Mouse (Mus musculus) liver, postnatal 0 days (tissue): Measurements from ENCODE around the gene Ube2l6. TPM values are rescaled to one million over a fixed set of nuclear protein-coding genes. Genes with fewer than 3 reads are reported as not detected.

Experiments
- ATAC-seq: fragments of 200-750 bp; cut with Nextera tagmentation; 2 replicates; pipeline ENCODE4 v1.8.0; 2017; ENCODE audit warnings: mild to moderate bottlenecking, moderate library complexity
- DNase-seq: peaks from one replicate; pipeline ENCODE4 v3.0.0-alpha.2; 2016
- H3K27ac ChIP-seq: fragments of 300-500 bp; sonication (generic); 2 replicates; pipeline ENCODE4 v1.5.1; 2014; ENCODE audit warnings: antibody characterized with exemption, moderate library complexity, mild to moderate bottlenecking, low read depth
- H3K27me3 ChIP-seq: fragments of 300-500 bp; sonication (generic); 2 replicates; pipeline ENCODE4 v1.6.1; 2014; ENCODE audit warnings: low read length, control low read depth, mixed read lengths; ENCODE audit not compliant: insufficient read depth
- H3K36me3 ChIP-seq: fragments of 300-500 bp; sonication (generic); replicated peaks from 2 replicates; pipeline ENCODE4 v1.6.1; 2014; ENCODE audit warnings: mild to moderate bottlenecking, control low read depth, low read length, moderate library complexity, mixed read lengths; ENCODE audit not compliant: insufficient read depth
- H3K4me1 ChIP-seq: fragments of 300-500 bp; sonication (generic); 2 replicates; pipeline ENCODE4 v1.6.1; 2014; ENCODE audit warnings: antibody characterized with exemption, mild to moderate bottlenecking, control low read depth; ENCODE audit not compliant: insufficient read depth
- H3K4me2 ChIP-seq: fragments of 300-500 bp; sonication (generic); 2 replicates; pipeline ENCODE4 v1.6.1; 2014; ENCODE audit warnings: low read depth, mild to moderate bottlenecking, low read length, moderate library complexity, mixed read lengths
- H3K4me3 ChIP-seq: fragments of 300-500 bp; sonication (generic); 2 replicates; pipeline ENCODE4 v1.5.1; 2014; ENCODE audit warnings: low read depth, low read length
- H3K9ac ChIP-seq: fragments of 300-500 bp; sonication (generic); replicated peaks from 2 replicates; pipeline ENCODE4 v1.6.1; 2014; ENCODE audit warnings: mild to moderate bottlenecking, moderate library complexity
- H3K9me3 ChIP-seq: fragments of 300-500 bp; sonication (generic); 2 replicates; pipeline ENCODE4 v1.6.1; 2016; ENCODE audit warnings: mild to moderate bottlenecking, control low read depth, low read length, mixed read lengths
- CTCF ChIP-seq: sonication (generic); IDR thresholded peaks from 2 replicates; pipeline ENCODE4 v1.5.1; 2016; ENCODE audit warnings: antibody characterized with exemption, low read depth
- EP300 ChIP-seq: IDR thresholded peaks from 2 replicates; pipeline ENCODE4 v1.6.1; 2016; ENCODE audit warnings: antibody characterized with exemption, low read depth, mild to moderate bottlenecking
- WGBS: fragments of 180-500 bp; shearing (Covaris S2); extraction: QIAGEN DNeasy Blood & Tissue Kit; methylation state at CpG from one replicate; pipeline ENCODE4 v1.1.7; 2014; ENCODE audit not compliant: insufficient replicate concordance; 5-methylcytosine and 5-hydroxymethylcytosine counted together
- polyA plus RNA-seq: library from polyadenylated mRNA; unstranded; fragments of >200 nt; fragmentation: Nextera tagmentation; extraction: Ambion mirVana; gene quantifications from 2 replicates; pipeline ENCODE4 v1.2.1, GENCODE M21; 2015

Gene Ube2l6
- polyA plus RNA-seq, 1 experiment from 2014 or later = 276 TPM

DNA sequence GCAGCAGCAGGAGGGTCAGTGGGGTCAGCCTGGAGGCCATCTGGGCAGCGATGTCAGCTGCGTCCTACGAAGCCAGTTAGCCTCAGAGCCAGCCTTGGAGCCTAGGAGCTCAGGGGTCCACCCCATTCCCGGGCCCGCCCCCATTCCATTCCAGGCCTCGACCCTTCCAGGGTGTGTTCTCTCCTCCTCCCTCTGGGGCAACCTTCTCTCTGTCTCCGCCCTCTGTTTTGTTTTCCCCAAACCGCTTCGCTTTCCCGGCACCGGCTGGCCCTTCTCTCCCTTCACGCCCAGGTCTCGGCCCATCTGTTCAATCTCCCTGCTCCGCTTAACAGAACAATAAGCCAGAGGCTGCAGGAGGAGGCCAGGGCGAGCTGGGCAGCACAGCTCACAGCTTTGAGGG is 23.9 kb upstream of the Ube2l6 start:
- H3K9me3 ChIP-seq = no peaks in the 10 kb centered on the region
- WGBS = 27% methylated on average over 15 of the region's 15 CpGs
- H3K27ac ChIP-seq = peak overlapping the region; percentile 70
- peak; percentile 88 for ATAC-seq
- peaks cover 4% of the 10 kb centered on the region; the same call in 1 of the 2 replicates for H3K36me3 ChIP-seq
- H3K9ac ChIP-seq = peak overlapping the region; percentile 54
- peak overlapping the region; percentile 48 for H3K4me3 ChIP-seq
- H3K4me2 ChIP-seq = peak overlapping the region; percentile 69
- no peak for TF ChIP-seq CTCF
- no peak for TF ChIP-seq EP300
- peaks cover 2% of the 10 kb centered on the region; the same call in 1 of the 2 replicates for H3K27me3 ChIP-seq
- peaks cover 12% of the 10 kb centered on the region for H3K4me1 ChIP-seq
- DNase-seq = peak; percentile 63

GRCm38 (mm10) chr2:84775241-84775640 is 23.4 kb upstream of the Ube2l6 start, which contains the start of gene Serping1:
TSS of gene Serping1 (minus strand) at chr2:84775444.
- Histone ChIP-seq H3K9ac (peak within 1 kb of the TSS; percentile 54), H3K4me3 (peak within 1 kb of the TSS; percentile 48), H3K36me3 (0 out of 2 replicates have a peak, but pooled peaks cover 4% of the 10 kb centered on the region), H3K27ac (peak within 1 kb of the TSS; percentile 70), H3K27me3 (peaks cover 2% of the 10 kb centered on the region; the same call in 1 of the 2 replicates), H3K9me3 (no peaks in the 10 kb centered on the region), H3K4me2 (peak within 1 kb of the TSS; percentile 69), H3K4me1 (peaks cover 12% of the 10 kb centered on the region)
- no peak for TF ChIP-seq CTCF
- no peak for TF ChIP-seq EP300
- peak; percentile 63 for DNase-seq
- WGBS = 62% methylated on average over 9 of the region's 9 CpGs
- peak; percentile 88 for ATAC-seq

DNA sequence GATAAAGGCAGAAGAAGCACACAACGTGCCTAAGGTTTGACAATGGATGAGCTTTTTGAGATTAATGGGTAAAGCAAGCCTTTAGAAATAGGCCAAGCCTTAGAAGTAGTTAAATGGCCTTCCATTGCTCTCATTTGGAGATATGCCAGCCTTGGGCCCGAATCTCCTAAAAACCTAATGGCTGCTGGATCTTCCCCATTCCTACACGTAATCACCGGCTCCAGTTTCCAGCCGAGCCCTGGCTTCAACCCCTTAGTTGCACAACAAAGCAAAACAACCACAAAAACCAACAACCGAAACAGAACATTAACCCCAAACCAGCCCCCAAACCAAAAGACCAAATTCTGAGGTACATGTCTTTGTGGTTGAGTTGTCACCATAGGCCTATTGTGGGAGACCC is 23.0 kb upstream of the Ube2l6 start:
- Histone ChIP-seq H3K9me3 (no peaks in the 10 kb centered on the region), H3K36me3 (0 out of 2 replicates have a peak, but pooled peaks cover 4% of the 10 kb centered on the region), H3K27ac (peak overlapping the region; percentile 70), H3K4me3 (no peak overlapping the region), H3K9ac (no peak overlapping the region), H3K4me2 (0 out of 2 replicates have a peak overlapping the region, but pooled peaks have one; percentile 69), H3K4me1 (peaks cover 12% of the 10 kb centered on the region), H3K27me3 (peaks cover 2% of the 10 kb centered on the region; the same call in 1 of the 2 replicates)
- no peak for ATAC-seq
- no peak for TF ChIP-seq CTCF
- no peak for TF ChIP-seq EP300
- DNase-seq = no peak
- WGBS = 57% methylated on average over 6 of the region's 6 CpGs

- Histone ChIP-seq H3K4me1 (peaks cover 10% of the 10 kb centered on the region), H3K27me3 (peaks cover 2% of the 10 kb centered on the region; the same call in 1 of the 2 replicates), H3K9me3 (no peaks in the 10 kb centered on the region), H3K4me3 (no peak overlapping the region), H3K9ac (no peak overlapping the region), H3K27ac (no peak overlapping the region), H3K36me3 (0 out of 2 replicates have a peak, but pooled peaks cover 4% of the 10 kb centered on the region), H3K4me2 (no peak overlapping the region)
- ATAC-seq (no peak), DNase-seq (no peak)
- TF ChIP-seq CTCF (no peak), EP300 (no peak)
- 80% methylated on average over 3 of the region's 3 CpGs for WGBS
These were observed 20.9 kb upstream of the Ube2l6 start for GRCm38 (mm10) chr2:84777706-84778105.

GRCm38 (mm10) chr2:84779210-84779609 is 19.4 kb upstream of the Ube2l6 start:
- ATAC-seq = no peak
- H3K9me3 ChIP-seq = no peaks in the 10 kb centered on the region
- H3K9ac ChIP-seq = no peak overlapping the region
- no peak overlapping the region for H3K4me2 ChIP-seq
- WGBS = 32% methylated on average over 6 of the region's 6 CpGs
- DNase-seq = no peak
- peaks cover 2% of the 10 kb centered on the region; the same call in 1 of the 2 replicates for H3K27me3 ChIP-seq
- peaks cover 5% of the 10 kb centered on the region for H3K4me1 ChIP-seq
- no peak overlapping the region for H3K4me3 ChIP-seq
- TF ChIP-seq CTCF (peak; percentile 65), EP300 (no peak)
- no peak overlapping the region for H3K27ac ChIP-seq
- no peaks in the 10 kb centered on the region for H3K36me3 ChIP-seq

DNA sequence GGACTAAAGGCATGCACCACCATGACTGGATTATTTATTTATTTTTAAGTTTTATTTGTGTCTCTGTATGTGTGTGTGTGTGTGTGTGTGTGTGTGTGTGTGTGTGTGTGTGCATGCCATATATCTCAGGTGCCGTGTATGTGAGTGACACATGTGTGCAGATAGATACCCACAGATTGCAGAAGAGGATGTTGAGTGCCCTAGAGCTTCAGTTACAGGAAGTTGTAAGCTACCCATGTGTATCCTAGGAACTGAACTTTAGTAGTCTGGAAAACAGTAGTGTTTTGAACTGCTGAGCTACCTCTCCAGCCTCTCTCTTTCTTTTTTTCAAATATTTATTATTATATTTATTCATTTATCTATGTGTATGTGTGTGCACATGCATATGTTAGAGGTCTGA is 15.3 kb upstream of the Ube2l6 start:
- no peak overlapping the region for H3K4me2 ChIP-seq
- ATAC-seq = no peak
- no peak overlapping the region for H3K4me3 ChIP-seq
- H3K27me3 ChIP-seq = no peaks in the 10 kb centered on the region
- no peak for DNase-seq
- TF ChIP-seq EP300 (no peak), CTCF (no peak)
- no peak overlapping the region for H3K9ac ChIP-seq
- no peaks in the 10 kb centered on the region for H3K9me3 ChIP-seq
- H3K4me1 ChIP-seq = no peaks in the 10 kb centered on the region; the same call in 1 of the 2 replicates
- no peak overlapping the region for H3K27ac ChIP-seq
- H3K36me3 ChIP-seq = no peaks in the 10 kb centered on the region
- WGBS = 43% methylated on average over 1 of the region's 1 CpGs
